Mouse (Mus musculus) MEL (cell line): Measurements from ENCODE around the gene Amer2. TPM values are rescaled to one million over a fixed set of nuclear protein-coding genes. Genes with fewer than 3 reads are reported as not detected.

Experiments
- DNase-seq: peaks from one replicate; pipeline ENCODE4 v3.0.0; 2011; ENCODE audit warnings: low read depth, low spot score
- H3K27ac ChIP-seq: 2 replicates; pipeline ENCODE4 v1.5.1; 2012; ENCODE audit warnings: low read depth, mild to moderate bottlenecking, control low read depth, low read length, moderate library complexity; ENCODE audit not compliant: control insufficient read depth
- H3K27me3 ChIP-seq, 2 experiments: fragments of 150-350 bp in 1 of 2; sonication (generic) in 1 of 2; 2 replicates each; pipeline ENCODE4 v1.6.1; 2012; ENCODE audit warnings: low read length in 2 of 2, mild to moderate bottlenecking in 2 of 2, improper control_type of control experiment in 1 of 2, moderate library complexity in 1 of 2; ENCODE audit not compliant: insufficient read depth in 2 of 2, control insufficient read depth in 1 of 2
- H3K36me3 ChIP-seq, 2 experiments: 2 replicates each; pipeline ENCODE4 v1.6.1; 2012 to 2014; ENCODE audit warnings: low read length in 2 of 2, improper control_type of control experiment in 1 of 2, inconsistent platforms in 1 of 2, mild to moderate bottlenecking in 1 of 2; ENCODE audit not compliant: insufficient read depth in 2 of 2, control insufficient read depth in 1 of 2
- H3K4me1 ChIP-seq, 2 experiments: fragments of 150-350 bp in 1 of 2; sonication (generic) in 1 of 2; 2 replicates each; pipeline ENCODE4 v1.6.1; 2012; ENCODE audit warnings: low read length in 2 of 2, improper control_type of control experiment in 1 of 2, mild to moderate bottlenecking in 1 of 2; ENCODE audit not compliant: insufficient read depth in 2 of 2, control insufficient read depth in 1 of 2
- H3K4me3 ChIP-seq, 2 experiments: fragments of 150-350 bp in 1 of 2; sonication (generic) in 1 of 2; 2 replicates each; pipeline ENCODE4 v1.5.1; 2012; ENCODE audit warnings: low read depth in 2 of 2, low read length in 2 of 2, mild to moderate bottlenecking in 2 of 2, moderate library complexity in 2 of 2, control low read depth in 1 of 2, improper control_type of control experiment in 1 of 2; ENCODE audit not compliant: control insufficient read depth in 1 of 2, insufficient read depth in 1 of 2
- H3K79me2 ChIP-seq: 2 replicates; pipeline ENCODE4 v1.6.1; 2012; ENCODE audit warnings: mild to moderate bottlenecking, low read length, moderate library complexity; ENCODE audit not compliant: control insufficient read depth, poor library complexity, insufficient read depth
- H3K9ac ChIP-seq: 2 replicates; pipeline ENCODE4 v1.6.1; 2012; ENCODE audit warnings: low read depth, mild to moderate bottlenecking, control low read depth, low read length, moderate library complexity; ENCODE audit not compliant: control insufficient read depth, poor library complexity, severe bottlenecking
- H3K9me3 ChIP-seq: fragments of 150-350 bp; sonication (generic); replicated peaks from 2 replicates; pipeline ENCODE4 v1.6.1; 2012; ENCODE audit warnings: mild to moderate bottlenecking, low read length, improper control_type of control experiment, moderate library complexity; ENCODE audit not compliant: insufficient read depth
- CHD1 ChIP-seq: IDR thresholded peaks from 2 replicates; pipeline ENCODE4 v1.6.1; 2012; ENCODE audit warnings: low read depth, mild to moderate bottlenecking, inconsistent platforms, low read length, improper control_type of control experiment
- E2F4 ChIP-seq: IDR thresholded peaks from 2 replicates; pipeline ENCODE4 v1.6.1; 2011; ENCODE audit warnings: low read depth, low read length, improper control_type of control experiment, borderline replicate concordance
- ELF1 ChIP-seq: IDR thresholded peaks from 2 replicates; pipeline ENCODE4 v1.6.1; 2014; ENCODE audit warnings: low read depth, mild to moderate bottlenecking, inconsistent platforms, low read length, improper control_type of control experiment, moderate library complexity
- EP300 ChIP-seq, 2 experiments: IDR thresholded peaks; 2 replicates each; pipeline ENCODE4 v1.6.1; 2011; ENCODE audit warnings: improper control_type of control experiment in 2 of 2, low read length in 2 of 2, low read depth in 1 of 2, mild to moderate bottlenecking in 1 of 2
- ETS1 ChIP-seq: IDR thresholded peaks from 2 replicates; pipeline ENCODE4 v1.6.1; 2012; ENCODE audit warnings: low read depth, mild to moderate bottlenecking, inconsistent platforms, low read length, improper control_type of control experiment, moderate library complexity
- GABPA ChIP-seq: IDR thresholded peaks from 2 replicates; pipeline ENCODE4 v1.6.1; 2012; ENCODE audit warnings: low read depth, mild to moderate bottlenecking, inconsistent platforms, low read length, improper control_type of control experiment, moderate library complexity
- GATA1 ChIP-seq: IDR thresholded peaks from 2 replicates; pipeline ENCODE4 v1.6.1; 2011; ENCODE audit warnings: low read depth, low read length, improper control_type of control experiment
- HCFC1 ChIP-seq: IDR thresholded peaks from 2 replicates; pipeline ENCODE4 v1.6.1; 2012; ENCODE audit warnings: low read depth, mild to moderate bottlenecking, inconsistent platforms, low read length, improper control_type of control experiment, moderate library complexity
- JUND ChIP-seq: IDR thresholded peaks from 2 replicates; pipeline ENCODE4 v1.6.1; 2011; ENCODE audit warnings: low read depth, mild to moderate bottlenecking, improper control_type of control experiment, low read length
- KAT2A ChIP-seq: conservative IDR thresholded peaks from 2 replicates; pipeline ENCODE4 v1.6.1; 2012; ENCODE audit warnings: low read depth, low read length, improper control_type of control experiment, inconsistent platforms
- MAFK ChIP-seq: IDR thresholded peaks from 2 replicates; pipeline ENCODE4 v1.6.1; 2011; ENCODE audit warnings: low read depth, mild to moderate bottlenecking, low read length, improper control_type of control experiment, borderline replicate concordance
- MAX ChIP-seq: IDR thresholded peaks from 2 replicates; pipeline ENCODE4 v1.6.1; 2011; ENCODE audit warnings: low read length, improper control_type of control experiment
- MEF2A ChIP-seq: IDR thresholded peaks from 2 replicates; pipeline ENCODE4 v1.6.1; 2014; ENCODE audit warnings: low read depth, mild to moderate bottlenecking, inconsistent platforms, low read length, improper control_type of control experiment; ENCODE audit not compliant: poor library complexity, insufficient replicate concordance, severe bottlenecking; ENCODE audit errors: extremely low read depth
- MXI1 ChIP-seq: IDR thresholded peaks from 2 replicates; pipeline ENCODE4 v1.6.1; 2011; ENCODE audit warnings: mild to moderate bottlenecking, low read depth, low read length, improper control_type of control experiment
- MYB ChIP-seq: IDR thresholded peaks from 2 replicates; pipeline ENCODE4 v1.6.1; 2011; ENCODE audit warnings: mild to moderate bottlenecking, low read depth, low read length, improper control_type of control experiment
- MYC ChIP-seq: IDR thresholded peaks from 2 replicates; pipeline ENCODE4 v1.6.1; 2011; ENCODE audit warnings: low read depth, mild to moderate bottlenecking, low read length, improper control_type of control experiment, moderate library complexity
- NRF1 ChIP-seq: IDR thresholded peaks from 2 replicates; pipeline ENCODE4 v1.6.1; 2014; ENCODE audit warnings: low read depth, mild to moderate bottlenecking, inconsistent platforms, low read length, improper control_type of control experiment, moderate library complexity; ENCODE audit not compliant: poor library complexity, insufficient read depth, severe bottlenecking
- POLR2AphosphoS2 ChIP-seq: IDR thresholded peaks from 2 replicates; pipeline ENCODE4 v1.6.1; 2011; ENCODE audit warnings: low read length, improper control_type of control experiment
- RAD21 ChIP-seq: IDR thresholded peaks from 2 replicates; pipeline ENCODE4 v1.6.1; 2011; ENCODE audit warnings: mild to moderate bottlenecking, low read depth, low read length, improper control_type of control experiment
- RCOR1 ChIP-seq: IDR thresholded peaks from 2 replicates; pipeline ENCODE4 v1.6.1; 2012; ENCODE audit warnings: low read depth, mild to moderate bottlenecking, inconsistent platforms, low read length, improper control_type of control experiment
- SIN3A ChIP-seq: IDR thresholded peaks from 2 replicates; pipeline ENCODE4 v1.6.1; 2012; ENCODE audit warnings: low read length, improper control_type of control experiment, inconsistent platforms
- TAL1 ChIP-seq: IDR thresholded peaks from 2 replicates; pipeline ENCODE4 v1.6.1; 2012; ENCODE audit warnings: mild to moderate bottlenecking, inconsistent platforms, low read length, moderate library complexity, mixed read lengths
- UBTF ChIP-seq: IDR thresholded peaks from 2 replicates; pipeline ENCODE4 v1.6.1; 2012; ENCODE audit warnings: low read depth, mild to moderate bottlenecking, inconsistent platforms, low read length, improper control_type of control experiment, moderate library complexity, borderline replicate concordance; ENCODE audit not compliant: insufficient read depth
- ZC3H11A ChIP-seq: IDR thresholded peaks from 2 replicates; pipeline ENCODE4 v1.6.1; 2012; ENCODE audit warnings: low read depth, mild to moderate bottlenecking, inconsistent platforms, low read length, improper control_type of control experiment
- ZKSCAN1 ChIP-seq: IDR thresholded peaks from 2 replicates; pipeline ENCODE4 v1.6.1; 2012; ENCODE audit warnings: low read depth, mild to moderate bottlenecking, inconsistent platforms, low read length, improper control_type of control experiment, moderate library complexity
- ZMIZ1 ChIP-seq: IDR thresholded peaks from 2 replicates; pipeline ENCODE4 v1.6.1; 2012; ENCODE audit warnings: low read depth, mild to moderate bottlenecking, inconsistent platforms, low read length, improper control_type of control experiment, moderate library complexity
- ZNF384 ChIP-seq: IDR thresholded peaks from 2 replicates; pipeline ENCODE4 v1.6.1; 2012; ENCODE audit warnings: low read depth, mild to moderate bottlenecking, inconsistent platforms, low read length, improper control_type of control experiment
- polyA plus RNA-seq, 2 experiments: library from polyadenylated mRNA; stranded (reverse) in 1 of 2; unstranded in 1 of 2; fragments of >175 nt in 1 of 2; fragments of >200 nt in 1 of 2; gene quantifications; 2 replicates each; pipeline versions ENCODE4 v1.2.1 to v1.2.4; 2012; ENCODE audit warnings: low replicate concordance in 2 of 2, low read depth in 1 of 2; ENCODE audit not compliant: insufficient read length in 2 of 2, insufficient read depth in 1 of 2, missing spikeins in 1 of 2
- total RNA-seq: library from RNA; depleted of rRNA; stranded (reverse); fragments of 300-350 nt; gene quantifications from 2 replicates; pipeline ENCODE4 v1.2.3, GENCODE M21; 2012

Amer2 gene
- total and polyA plus RNA-seq, 3 experiments = 0.01 TPM; not detected in 2

DNA sequence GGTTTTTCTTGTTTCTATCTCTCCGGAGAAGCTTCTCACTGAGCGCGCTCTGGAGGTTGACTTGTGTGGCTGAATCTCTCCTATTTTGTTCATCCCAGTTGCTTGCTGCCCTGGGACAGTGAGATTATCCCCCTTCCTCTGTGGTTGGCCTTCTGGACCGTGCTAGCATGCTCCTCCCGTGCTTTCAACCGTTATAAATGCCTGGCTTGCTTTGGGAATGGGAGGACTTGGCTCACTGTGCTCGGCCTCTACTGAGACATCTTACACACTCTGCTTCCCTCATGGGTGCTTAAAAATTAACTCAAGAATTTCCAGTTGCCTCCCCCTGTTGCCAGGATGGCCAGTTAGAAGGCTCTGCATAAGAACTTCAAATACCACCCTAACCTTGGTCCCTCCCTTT, 10.8 kb downstream of the Amer2 start:
- DNase-seq = no peak
- Histone ChIP-seq H3K4me3 (no peak overlapping the region), H3K36me3 (no peaks in the 10 kb centered on the region), H3K79me2 (no peaks in the 10 kb centered on the region), H3K27me3 (peaks cover 0 to 1% of the 10 kb centered on the region in 2 experiments; a peak in 1 of 4 replicates), H3K27ac (no peak overlapping the region), H3K9ac (no peak overlapping the region), H3K4me1 (no peaks in the 10 kb centered on the region), H3K9me3 (no peaks in the 10 kb centered on the region)
- no peak for TF ChIP-seq RAD21
- no peak for TF ChIP-seq MAFK
- TF ChIP-seq MYB = no peak
- no peak for TF ChIP-seq NRF1
- TF ChIP-seq POLR2AphosphoS2 = no peak
- TF ChIP-seq MXI1 = no peak
- no peak for TF ChIP-seq ZMIZ1
- no peak for TF ChIP-seq ZNF384
- TF ChIP-seq EP300 (IDR thresholded peaks at IDR 0.05; ENCODE audit: low read depth in 1 of 2, low read length in 2 of 2) = no peak
- no peak for TF ChIP-seq KAT2A
- TF ChIP-seq MAX = no peak
- no peak for TF ChIP-seq SIN3A
- TF ChIP-seq GABPA = no peak
- no peak for TF ChIP-seq GATA1
- no peak for TF ChIP-seq ETS1
- TF ChIP-seq CHD1 = no peak
- no peak for TF ChIP-seq JUND
- no peak for TF ChIP-seq ELF1

DNA sequence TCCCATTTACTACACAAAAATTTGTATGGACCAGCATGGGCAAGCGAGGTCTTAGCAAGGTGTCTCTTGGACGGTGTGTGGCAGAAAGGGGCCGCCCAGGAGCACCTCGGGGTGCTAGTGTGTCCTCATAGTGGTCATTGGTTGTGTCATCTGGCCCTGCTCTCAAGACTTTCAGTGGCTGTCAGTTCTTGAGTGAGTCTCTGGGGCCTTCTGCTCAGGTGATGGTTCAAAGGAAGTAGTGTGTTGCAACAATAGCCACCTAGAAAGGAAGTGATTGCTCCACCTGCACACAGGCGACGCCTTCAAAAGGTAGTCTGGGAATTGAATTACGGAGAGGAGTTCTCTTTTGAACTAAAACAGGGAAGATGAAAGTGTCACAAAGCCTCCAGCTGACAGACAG, 11.2 kb downstream of the Amer2 start:
- Histone ChIP-seq H3K27me3 (peaks cover 0 to 1% of the 10 kb centered on the region in 2 experiments; a peak in 1 of 4 replicates), H3K79me2 (no peaks in the 10 kb centered on the region), H3K9me3 (no peaks in the 10 kb centered on the region), H3K4me1 (no peaks in the 10 kb centered on the region), H3K36me3 (no peaks in the 10 kb centered on the region), H3K27ac (no peak overlapping the region), H3K9ac (no peak overlapping the region), H3K4me3 (no peak overlapping the region)
- TF ChIP-seq MYC (no peak), TAL1 (no peak), E2F4 (no peak), CHD1 (no peak), ZC3H11A (no peak), RCOR1 (no peak), UBTF (no peak), HCFC1 (no peak), MEF2A (no peak), ZKSCAN1 (no peak)
- no peak for DNase-seq
